Mouse (Mus musculus): ENCODE data around the gene 1110008P14Rik.

1110008P14Rik gene

DNA sequence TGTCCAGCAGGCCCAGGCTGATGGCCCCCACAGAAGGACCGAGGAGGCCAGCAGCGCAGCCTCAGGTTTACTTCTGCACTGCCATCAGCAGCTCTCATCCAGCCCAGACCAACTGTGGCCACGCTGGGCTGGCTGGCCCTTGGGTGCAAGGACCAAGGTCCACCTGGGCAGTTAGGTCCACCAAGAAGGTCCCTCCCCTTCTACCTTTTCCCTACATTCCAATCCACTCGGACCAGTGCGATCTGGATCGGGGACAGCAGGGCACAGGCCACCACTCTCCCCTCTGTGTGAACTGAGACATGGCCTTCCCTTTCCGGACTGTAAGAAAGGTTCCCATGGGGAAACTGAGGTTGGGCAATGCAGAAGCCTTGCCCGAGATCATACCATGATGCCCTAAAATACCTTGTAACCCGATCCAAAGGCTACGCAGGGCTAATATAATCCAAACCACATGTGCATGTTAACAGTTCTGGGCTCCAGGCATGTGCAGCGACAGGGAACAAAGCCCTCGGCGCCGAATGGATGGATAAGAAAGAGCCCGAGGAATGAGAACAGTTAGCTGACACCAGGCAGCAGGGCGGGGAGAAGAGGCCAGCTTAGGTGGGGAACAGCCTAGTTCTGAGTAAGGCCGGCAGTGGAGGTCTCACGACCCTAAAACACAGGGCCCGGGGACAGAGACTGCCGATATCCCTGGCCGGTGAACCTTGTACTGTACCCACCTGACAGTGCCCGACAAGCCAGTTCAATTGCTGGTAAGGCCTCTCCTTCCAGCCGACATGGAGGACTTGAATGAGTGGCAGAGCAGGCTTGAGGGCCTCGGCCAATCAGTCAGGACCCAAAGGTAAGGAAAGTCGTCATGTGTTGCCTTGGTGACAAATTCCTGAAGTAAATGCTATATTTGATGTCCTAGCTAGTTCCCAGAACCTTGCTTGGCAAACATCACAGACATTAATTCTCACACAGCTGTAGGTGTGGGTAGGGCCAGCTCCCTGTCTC, 27.0 kb upstream of the 1110008P14Rik start:
- no peak for DNase-seq

- no peak for DNase-seq
These were observed 25.5 kb upstream of the 1110008P14Rik start for GRCm38 (mm10) chr2:32407144-32407824.

- peak; percentile 94 for DNase-seq
These were observed 22.9 kb upstream of the 1110008P14Rik start for GRCm38 (mm10) chr2:32404663-32405062.

- peak; percentile 35 for DNase-seq
These were observed 15.0 kb upstream of the 1110008P14Rik start for GRCm38 (mm10) chr2:32396695-32397094.

DNA sequence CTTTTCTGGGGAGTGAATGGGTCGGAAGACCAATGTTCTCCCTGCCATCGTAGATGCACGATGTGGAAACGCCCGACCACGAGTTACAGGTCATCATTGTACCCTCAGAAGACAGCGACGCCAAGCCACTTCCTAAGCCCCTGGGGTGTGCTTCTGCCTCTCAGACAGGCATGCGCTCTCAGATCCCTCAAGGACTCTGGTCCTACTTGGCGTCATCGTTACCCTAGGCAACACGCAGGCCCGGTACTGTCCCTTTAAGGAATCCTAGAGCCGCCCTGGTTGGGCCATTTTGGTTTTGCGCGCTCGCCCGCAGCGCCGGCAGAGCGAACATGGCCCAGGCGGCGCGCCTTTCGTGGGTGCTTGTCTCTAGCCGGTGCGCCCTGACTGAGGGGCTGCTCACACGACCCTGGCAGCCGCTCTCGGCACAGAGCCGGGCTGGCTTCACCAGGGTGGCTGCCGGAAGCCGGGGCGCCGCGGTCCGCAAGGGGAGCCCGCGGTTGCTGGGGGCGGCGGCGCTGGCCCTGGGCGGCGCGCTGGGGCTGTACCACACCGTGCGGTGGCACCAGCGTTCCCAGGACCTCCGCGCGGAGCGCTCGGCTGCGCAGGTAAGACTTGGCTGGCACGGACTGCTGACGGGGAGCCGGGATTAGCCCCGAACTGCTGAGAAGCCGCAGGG, 14.3 kb upstream of the 1110008P14Rik start:
- DNase-seq, result peak; percentile 75

DNA sequence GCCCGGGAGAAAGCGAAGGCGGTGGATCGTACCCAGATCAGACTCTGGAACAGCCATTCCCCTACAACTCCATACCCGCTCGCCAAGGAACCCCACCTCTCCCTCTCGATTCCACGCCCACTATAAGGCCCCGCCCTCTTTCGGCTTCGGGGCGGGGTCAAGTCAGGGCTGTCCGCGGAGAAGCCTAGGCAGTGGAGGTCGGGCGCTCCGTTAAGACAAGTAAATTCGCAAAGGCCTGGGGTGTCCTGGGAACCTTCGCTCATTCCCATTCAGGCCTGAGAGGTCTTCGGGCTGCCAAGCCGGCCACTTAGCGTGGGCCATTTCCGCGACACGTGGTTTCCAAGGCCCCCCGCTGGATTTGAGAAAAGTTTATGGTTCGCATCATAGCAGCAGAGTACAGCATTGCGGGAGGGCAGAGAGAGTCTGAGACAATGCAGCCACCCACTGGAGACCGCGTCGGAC, 13.8 kb upstream of the 1110008P14Rik start, which contains the start of gene Ptges2:
Gene Ptges2 (plus strand): TSS at position 413 of the 462 bp plus-strand sequence.
- peak; percentile 94 for DNase-seq

DNA sequence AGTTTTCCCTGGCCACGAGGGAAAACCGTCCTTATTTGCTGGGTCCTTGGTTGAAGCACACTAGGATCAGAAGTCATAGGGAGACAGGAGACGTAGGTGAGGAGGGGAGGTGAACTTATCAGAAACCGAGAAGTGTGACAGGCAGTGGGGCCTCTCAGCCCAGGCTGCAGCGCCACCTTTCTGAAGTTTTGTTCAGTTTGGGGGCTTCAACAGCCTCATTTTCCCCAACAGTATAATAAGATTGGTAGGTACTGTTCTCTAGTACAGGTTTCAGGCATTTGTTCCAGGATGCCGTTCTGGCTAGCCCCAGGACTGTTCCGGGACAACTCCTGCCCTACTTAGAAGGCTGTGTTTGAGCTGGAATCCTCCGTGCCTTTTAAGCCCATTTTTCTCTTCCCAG, 13.2 kb upstream of the 1110008P14Rik start:
- peak; percentile 75 for DNase-seq

GRCm38 (mm10) chr2:32392063-32392462, 10.3 kb upstream of the 1110008P14Rik start:
- DNase-seq, result no peak

DNA sequence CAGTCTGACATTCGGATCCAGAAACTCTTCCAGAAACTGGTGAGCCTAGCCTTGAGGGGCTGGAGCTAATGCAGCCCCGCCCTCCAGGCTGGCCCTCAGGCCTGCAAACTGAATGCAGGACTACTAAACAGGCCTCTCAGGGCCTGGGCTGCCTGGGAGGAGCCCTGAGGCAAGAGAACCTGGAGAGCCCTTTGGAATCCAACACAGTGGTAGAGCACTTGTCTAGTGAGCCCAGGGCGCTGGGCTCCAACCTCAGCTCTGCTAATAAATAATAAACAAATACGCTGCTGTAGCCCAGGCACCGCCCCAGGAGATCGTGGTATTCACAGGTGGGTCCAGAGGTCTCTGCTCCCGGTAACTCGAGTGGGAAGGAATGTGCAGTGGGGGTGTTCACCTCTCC, 9.1 kb upstream of the 1110008P14Rik start:
- no peak for DNase-seq

DNA sequence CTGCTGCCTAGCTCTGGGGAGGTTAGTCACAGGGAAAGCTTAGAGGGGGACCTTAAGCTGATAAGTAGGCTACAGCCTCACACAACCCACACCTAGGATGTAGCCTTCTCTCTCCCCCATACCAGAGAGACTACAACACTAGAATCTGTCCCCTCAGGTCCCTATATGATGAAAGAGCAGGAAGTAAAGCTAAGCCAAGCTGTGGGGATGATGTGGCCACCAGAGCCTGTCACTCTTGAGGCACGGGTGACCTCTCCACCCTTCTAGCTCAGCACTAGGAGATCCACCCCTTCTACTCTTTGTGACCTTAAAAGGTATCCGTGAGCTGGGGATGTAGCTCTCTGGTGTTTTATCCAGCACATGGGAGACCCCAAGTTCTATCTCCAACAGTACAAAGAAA, 7.4 kb upstream of the 1110008P14Rik start:
- DNase-seq, result no peak

DNA sequence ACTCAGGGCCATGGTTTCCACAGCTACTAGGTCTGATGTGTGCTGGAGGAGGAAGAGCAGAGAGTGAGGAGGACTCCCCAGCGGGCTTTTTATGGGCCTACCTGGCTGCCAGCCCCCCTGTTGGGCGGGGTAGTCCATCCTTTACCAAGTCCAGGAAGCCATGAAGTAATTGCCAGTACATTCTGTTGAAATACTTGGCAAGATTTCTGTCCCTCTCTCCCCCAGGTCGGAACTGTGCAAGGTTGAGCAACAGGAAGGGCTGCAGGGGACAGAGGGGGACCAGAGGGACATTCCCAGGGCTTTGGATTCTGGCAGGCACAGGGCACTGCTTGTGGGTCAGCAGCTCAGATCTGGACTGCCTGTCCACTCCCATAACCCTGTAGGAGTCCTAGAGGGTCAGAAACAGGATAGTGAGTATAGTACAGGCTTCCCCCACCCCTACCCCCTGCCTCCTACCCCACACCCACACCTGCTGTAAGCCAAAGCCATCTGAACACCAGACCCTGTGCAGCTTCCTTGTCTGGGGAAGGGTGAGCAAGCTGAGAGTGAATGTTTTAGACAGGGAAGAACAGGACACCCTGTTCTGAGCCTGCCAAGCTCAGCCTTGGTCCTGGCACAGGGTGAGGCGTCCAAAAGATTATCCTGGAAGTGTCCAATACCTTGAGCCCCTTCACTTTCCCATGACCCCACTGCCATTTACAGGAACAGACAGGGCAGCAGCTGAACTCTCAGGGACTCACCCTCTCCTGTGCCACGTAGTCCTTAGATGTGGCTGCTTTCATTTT, 6.2 kb upstream of the 1110008P14Rik start, which contains the start of gene Lcn2:
Gene Lcn2 (minus strand): TSS at position 547 of the 785 bp plus-strand sequence.
- DNase-seq, result no peak

GRCm38 (mm10) chr2:32382689-32383088, 951 bp upstream of the 1110008P14Rik start:
- DNase-seq, result no peak

DNA sequence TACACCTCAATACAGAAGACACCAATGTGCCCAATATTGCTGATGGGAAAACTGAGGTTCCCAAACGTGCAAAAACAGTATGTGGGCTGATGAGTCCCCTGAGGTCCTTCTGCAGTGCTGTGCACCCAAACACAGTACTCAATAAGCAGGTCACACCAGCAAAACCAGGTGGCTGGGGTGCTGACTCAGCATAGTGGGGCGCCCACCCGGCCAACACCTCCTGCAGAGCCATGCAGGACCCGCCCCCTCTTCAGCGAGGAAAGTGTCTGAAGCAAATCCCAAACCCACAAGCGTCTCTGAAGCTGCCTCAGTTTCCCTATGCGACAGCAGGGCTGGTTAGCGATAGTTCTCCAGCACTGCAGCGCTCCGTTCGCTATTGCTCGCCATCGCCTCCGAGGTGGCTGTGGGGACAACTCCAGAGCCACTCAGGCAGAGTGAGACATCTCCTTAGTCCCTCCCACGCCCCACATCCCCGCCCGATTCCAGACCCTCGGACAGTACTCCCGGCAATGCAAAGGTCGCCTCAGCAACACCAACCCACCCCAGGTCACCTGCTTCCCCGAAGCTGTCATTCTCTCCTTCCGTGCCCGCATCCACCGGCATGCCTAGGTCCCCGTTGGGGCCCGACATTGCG, 480 bp downstream of the 1110008P14Rik start:
- DNase-seq, result peak; percentile 78

DNA sequence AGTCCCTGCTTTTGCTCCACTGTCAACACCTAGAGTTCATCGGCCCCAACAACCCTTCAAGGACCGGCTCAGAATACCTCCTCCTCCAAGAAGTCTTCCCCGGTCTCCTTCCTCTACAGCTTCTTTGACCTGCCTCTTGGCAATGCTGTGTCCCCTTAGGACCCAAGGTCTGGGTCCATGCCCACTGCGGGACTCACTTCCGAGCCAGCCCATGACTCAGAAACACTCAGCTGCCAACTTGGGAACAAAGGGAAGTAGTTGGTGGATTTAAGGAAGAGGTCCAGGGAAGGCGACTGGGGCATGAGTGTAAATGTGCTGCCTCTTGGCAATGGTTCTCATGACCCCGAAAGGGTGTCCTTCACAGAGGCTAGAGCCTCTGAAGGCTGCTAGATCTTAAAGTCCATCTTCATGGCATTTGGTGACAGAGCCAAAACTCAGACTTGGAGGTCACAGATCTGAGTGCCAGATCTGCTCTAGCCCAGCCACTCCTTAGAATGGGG, 1.7 kb downstream of the 1110008P14Rik start:
- DNase-seq, result no peak

- no peak for DNase-seq
These were observed 4.8 kb downstream of the 1110008P14Rik start for GRCm38 (mm10) chr2:32376963-32377362.

DNA sequence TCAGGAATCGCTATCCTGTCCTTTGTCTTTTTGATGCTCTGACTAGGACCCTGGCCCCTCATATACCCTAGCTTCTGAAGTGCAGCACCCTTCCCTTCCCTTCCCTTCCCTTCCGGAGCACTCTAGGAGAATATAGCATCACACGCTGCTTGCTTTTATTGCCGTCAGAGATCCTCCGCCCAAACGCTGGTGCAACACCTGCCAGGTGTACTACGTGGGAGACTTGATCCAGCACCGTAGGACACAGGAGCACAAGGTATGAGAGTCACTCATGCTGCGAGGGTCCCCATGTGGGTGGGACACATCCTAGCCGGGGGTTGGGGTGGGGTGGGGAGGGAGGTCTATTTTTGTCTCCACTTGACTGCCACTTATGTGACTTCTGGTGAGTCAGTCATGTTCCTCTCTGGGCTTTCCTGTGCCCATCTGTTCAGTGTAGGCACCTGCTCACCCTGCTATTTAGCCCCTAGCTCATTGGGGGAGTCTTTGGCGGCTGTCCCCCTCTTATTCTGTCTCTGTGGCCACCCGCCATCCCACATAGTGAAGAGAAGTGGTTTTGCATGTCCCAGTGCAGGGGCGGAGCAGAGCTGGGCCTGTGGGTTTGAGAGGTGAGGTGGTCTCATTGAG, 6.3 kb downstream of the 1110008P14Rik start:
- no peak for DNase-seq

DNA sequence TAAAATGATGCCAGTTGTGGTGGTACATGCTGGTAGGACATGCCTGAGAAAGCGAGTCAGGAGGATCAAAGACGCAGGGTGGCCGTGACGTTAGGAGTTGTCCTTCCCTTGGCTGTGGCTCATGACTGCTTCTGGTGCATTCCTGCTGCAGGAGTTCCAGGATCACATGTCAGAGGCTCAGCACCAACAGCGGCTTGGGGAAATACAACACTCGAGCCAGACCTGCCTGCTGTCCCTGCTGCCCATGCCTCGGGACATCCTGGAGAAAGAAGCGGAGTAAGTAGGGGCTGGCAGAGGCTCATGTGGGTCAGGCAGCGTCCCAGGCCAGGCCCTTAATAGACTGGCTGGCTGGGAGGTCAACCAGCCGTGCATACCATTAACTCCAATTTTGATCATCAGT, 7.5 kb downstream of the 1110008P14Rik start:
- no peak for DNase-seq

DNA sequence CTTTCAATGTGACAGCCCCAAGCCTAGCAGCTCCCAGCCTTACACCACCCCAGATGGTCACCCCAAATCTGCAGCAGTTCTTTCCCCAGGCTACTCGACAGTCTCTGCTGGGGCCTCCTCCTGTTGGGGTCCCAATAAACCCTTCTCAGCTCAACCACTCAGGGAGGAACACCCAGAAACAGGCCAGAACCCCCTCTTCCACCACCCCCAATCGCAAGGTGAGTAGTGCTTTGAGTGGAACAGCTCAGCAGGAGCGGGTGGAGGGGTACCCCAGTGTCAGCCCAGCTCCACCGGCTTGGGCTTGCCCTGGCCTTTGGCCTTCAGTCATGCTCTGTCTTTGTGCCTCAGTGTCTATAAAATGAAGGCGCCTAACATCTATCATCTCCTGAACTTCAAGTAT, 14.4 kb downstream of the 1110008P14Rik start:
- DNase-seq, result no peak

- DNase-seq, result no peak
These were observed 17.6 kb downstream of the 1110008P14Rik start for GRCm38 (mm10) chr2:32364121-32364520.

GRCm38 (mm10) chr2:32363376-32364106, 18.2 kb downstream of the 1110008P14Rik start:
- peak; percentile 37 for DNase-seq
